Comparison of ENCODE assay signal across 16 mouse cellular contexts in genomic region chr15:101320010-101320617, GRCm38 (mm10). TPM values are rescaled to one million over a fixed set of nuclear protein-coding genes. Genes with fewer than 3 reads are reported as not detected.
DNase-seq lines count a peak whose midpoint lies in the region; ATAC-seq and TF ChIP-seq lines count a peak whose summit lies in the region.
"Had no signal": no experiment of that assay in that cellular context is flagged by ENCODE, and none has a peak within 500 bp of the region (broad histone marks: within the 10 kb centered on the region; RNA-seq: fewer than 3 reads in every experiment).

No protein-coding gene starts in this region.

- H3K27ac ChIP-seq in heart, embryonic 10.5 days, result peak overlapping the region; percentile 75
- H3K27ac ChIP-seq in liver, adult 2 months (replicated peaks; ENCODE audit: insufficient read depth, low read depth, low read length), result peak overlapping the region; percentile 58
- no peak overlapping the region for H3K27ac ChIP-seq in liver, embryonic 11.5 days (ENCODE audit: low read depth, low read length)
- H3K27ac ChIP-seq in CH12.LX (ENCODE audit: insufficient read depth, low read depth), result peak overlapping the region; percentile 59
- H3K27ac ChIP-seq in heart, embryonic 16.5 days (ENCODE audit: low read length), result peak overlapping the region; percentile 74
- H3K27ac ChIP-seq: hindbrain, embryonic 13.5 days had no signal

- in situ Hi-C loops in CH12.LX (cut with MboI; ENCODE audit: low pct_ligation_motif_present, low pct_unique_long_range_greater_than_20kb, low sequenced_read_pairs), result loop anchor here (5.0 kb wide), 1 partner anchor 752 kb away; the partner anchor contains the start of gene Eif4b

- H3K79me2 ChIP-seq in liver, adult 2 months (ENCODE audit: control insufficient read depth, insufficient read depth, low read length), result no peaks in the 10 kb centered on the region
- no peaks in the 10 kb centered on the region for H3K79me2 ChIP-seq in CH12.LX (replicated peaks; ENCODE audit: control insufficient read depth, extremely low read depth, insufficient read depth, poor library complexity, severe bottlenecking)

- no peak for TF ChIP-seq CTCF in liver, adult 2 months (IDR thresholded peaks at IDR 0.05; ENCODE audit: low read depth, low read length)
- no peak for TF ChIP-seq CTCF in CH12.LX (conservative IDR thresholded peaks at IDR 0.05 in 1 of 2, IDR thresholded peaks at IDR 0.05 in 1 of 2; ENCODE audit: low read depth in 2 of 2, low read length in 2 of 2)

- no peaks in the 10 kb centered on the region for H3K36me3 ChIP-seq in heart, embryonic 10.5 days
- no peaks in the 10 kb centered on the region for H3K36me3 ChIP-seq in liver, adult 2 months (ENCODE audit: control insufficient read depth, insufficient read depth, low read length)
- H3K36me3 ChIP-seq in liver, embryonic 11.5 days (ENCODE audit: control insufficient read depth, insufficient read depth, low read length), result no peaks in the 10 kb centered on the region
- no peaks in the 10 kb centered on the region for H3K36me3 ChIP-seq in CH12.LX (replicated peaks in 1 of 2; ENCODE audit: control insufficient read depth in 1 of 2, insufficient read depth in 1 of 2, low read length in 1 of 2)
- no peaks in the 10 kb centered on the region for H3K36me3 ChIP-seq in heart, embryonic 16.5 days (ENCODE audit: control insufficient read depth, insufficient read depth)
- H3K36me3 ChIP-seq: hindbrain, embryonic 13.5 days; limb, embryonic 10.5 days had no signal

- intact Hi-C loops in heart, postnatal 25 days (cut with DNase I), result no loop called here

- no peak for ATAC-seq in liver, embryonic 11.5 days (replicated peaks; ENCODE audit: low FRiP score)
- ATAC-seq in heart, embryonic 16.5 days (replicated peaks; ENCODE audit: extremely low read depth, insufficient read depth, low FRiP score), result no peak
- ATAC-seq: activated CD4-positive, CD25-positive, alpha-beta regulatory T cell, adult 4 months; midbrain, embryonic 16.5 days had no signal

- no peak overlapping the region for H3K9ac ChIP-seq in liver, adult 2 months (ENCODE audit: low read depth, low read length)
- no peak overlapping the region for H3K9ac ChIP-seq in liver, embryonic 11.5 days (ENCODE audit: low read depth, low read length)
- H3K9ac ChIP-seq in CH12.LX (ENCODE audit: insufficient read depth, low read depth), result no peak overlapping the region
- no peak overlapping the region for H3K9ac ChIP-seq in heart, embryonic 16.5 days (ENCODE audit: low read length)
- H3K9ac ChIP-seq: hindbrain, embryonic 13.5 days had no signal

- DNase-seq in heart, embryonic 10.5 days (ENCODE audit: low spot score), result no peak
- no peak for DNase-seq in heart, postnatal 25 days (ENCODE audit: low spot score)
- DNase-seq in liver, adult 2 months (ENCODE audit: extremely low read depth, low read depth, low spot score), result no peak
- DNase-seq in liver, embryonic 11.5 days (ENCODE audit: low spot score), result no peak
- DNase-seq in CH12.LX (ENCODE audit: extremely low read depth), result no peak
- no peak for DNase-seq in neural tube, embryonic 10.5 days (ENCODE audit: extremely low spot score, low spot score)
- DNase-seq in embryo, embryonic 9.5 days (ENCODE audit: extremely low spot score), result no peak
- DNase-seq: cerebellum, adult 9-10 months; layer of hippocampus, postnatal 36 days had no signal

- no peak for TF ChIP-seq EP300 in CH12.LX (IDR thresholded peaks at IDR 0.05; ENCODE audit: low read length)

- H3K4me2 ChIP-seq in liver, embryonic 11.5 days, result no peak overlapping the region
- no peak overlapping the region for H3K4me2 ChIP-seq in CH12.LX (ENCODE audit: insufficient read depth, low read depth, poor library complexity, severe bottlenecking)
- no peak overlapping the region for H3K4me2 ChIP-seq in heart, embryonic 16.5 days (ENCODE audit: low read depth, low read length)
- H3K4me2 ChIP-seq: hindbrain, embryonic 13.5 days had no signal

- TF ChIP-seq POLR2A in liver, adult 2 months (IDR thresholded peaks at IDR 0.05; ENCODE audit: extremely low read depth, insufficient read depth, low read length), result no peak
- TF ChIP-seq POLR2A in CH12.LX (IDR thresholded peaks at IDR 0.05; ENCODE audit: low read depth, low read length), result no peak

- H3K4me3 ChIP-seq in heart, embryonic 10.5 days, result no peak overlapping the region
- no peak overlapping the region for H3K4me3 ChIP-seq in liver, adult 2 months (ENCODE audit: insufficient read depth, low read depth, low read length)
- no peak overlapping the region for H3K4me3 ChIP-seq in liver, embryonic 11.5 days (ENCODE audit: low read depth, low read length)
- no peak overlapping the region for H3K4me3 ChIP-seq in CH12.LX (replicated peaks in 1 of 3; ENCODE audit: low read depth in 2 of 3, low read length in 2 of 3, poor library complexity in 1 of 3)
- H3K4me3 ChIP-seq in heart, embryonic 16.5 days (ENCODE audit: low read length), result no peak overlapping the region
- H3K4me3 ChIP-seq: hindbrain, embryonic 13.5 days; limb, embryonic 10.5 days had no signal

- H3K9me3 ChIP-seq in heart, embryonic 10.5 days, result no peaks in the 10 kb centered on the region
- H3K9me3 ChIP-seq in liver, embryonic 11.5 days (ENCODE audit: control insufficient read depth, low read length), result no peaks in the 10 kb centered on the region
- H3K9me3 ChIP-seq in CH12.LX (replicated peaks; ENCODE audit: low read length), result peaks cover 6% of the 10 kb centered on the region
- H3K9me3 ChIP-seq in heart, embryonic 16.5 days (replicated peaks; ENCODE audit: control insufficient read depth, low read length), result peaks cover 2% of the 10 kb centered on the region; the same call in 1 of the 2 replicates
- H3K9me3 ChIP-seq: hindbrain, embryonic 13.5 days; limb, embryonic 10.5 days had no signal

- dilution Hi-C loops in CH12.LX (cut with MboI; ENCODE audit: extremely low pct_ligation_motif_present, extremely low pct_unique_long_range_greater_than_20kb, low sequenced_read_pairs), result no loop called here

- no peaks in the 10 kb centered on the region for H3K27me3 ChIP-seq in heart, embryonic 10.5 days (ENCODE audit: insufficient read depth, poor library complexity, severe bottlenecking)
- H3K27me3 ChIP-seq in liver, adult 2 months (ENCODE audit: control insufficient read depth, insufficient read depth, low read length), result no peaks in the 10 kb centered on the region
- 0 out of 2 replicates have a peak, but pooled peaks cover 3% of the 10 kb centered on the region for H3K27me3 ChIP-seq in liver, embryonic 11.5 days (replicated peaks; ENCODE audit: control insufficient read depth, insufficient read depth, low read length)
- no peaks in the 10 kb centered on the region for H3K27me3 ChIP-seq in CH12.LX (replicated peaks)
- no peaks in the 10 kb centered on the region for H3K27me3 ChIP-seq in heart, embryonic 16.5 days (ENCODE audit: control insufficient read depth, insufficient read depth, low read length)

- no peak for TF ChIP-seq RAD21 in CH12.LX (IDR thresholded peaks at IDR 0.05; ENCODE audit: low read depth, low read length)

- H3K4me1 ChIP-seq in heart, embryonic 10.5 days, result peaks cover 46% of the 10 kb centered on the region
- H3K4me1 ChIP-seq in liver, adult 2 months (ENCODE audit: control insufficient read depth, insufficient read depth, low read length), result no peaks in the 10 kb centered on the region
- H3K4me1 ChIP-seq in liver, embryonic 11.5 days (replicated peaks; ENCODE audit: control insufficient read depth, insufficient read depth, low read length), result peaks cover 21% of the 10 kb centered on the region
- H3K4me1 ChIP-seq in CH12.LX (ENCODE audit: control insufficient read depth in 1 of 2, insufficient read depth in 2 of 2), result peaks cover 25 to 59% of the 10 kb centered on the region in 2 experiments
- H3K4me1 ChIP-seq in heart, embryonic 16.5 days (ENCODE audit: control insufficient read depth, insufficient read depth, low read length), result peaks cover 28% of the 10 kb centered on the region

- WGBS in heart, embryonic 10.5 days, result 55% methylated on average over 6 of the region's 6 CpGs
- 82% methylated on average over 6 of the region's 6 CpGs for WGBS in liver, adult 2 months
- WGBS in liver, embryonic 11.5 days, result 51% methylated on average over 6 of the region's 6 CpGs
- WGBS in heart, embryonic 16.5 days, result 60% methylated on average over 6 of the region's 6 CpGs

TF ChIP-seq in CH12.LX, 34 proteins besides CTCF, POLR2A, EP300 and RAD21 (continues in another document):
- TF ChIP-seq ELF1 (IDR thresholded peaks at IDR 0.05; ENCODE audit: low read depth, low read length) (no peak), MAFK (IDR thresholded peaks at IDR 0.05; ENCODE audit: insufficient replicate concordance, low read length) (no peak)

RNA-seq across cellular contexts. Expression of gene 6030408B16Rik, which starts 27.1 kb away (rescaled TPM):
- 0.49 and 1.8 TPM in 2 replicates for polyA plus RNA-seq in heart, embryonic 10.5 days (2016; fragmentation: Nextera tagmentation; extraction: Ambion mirVana)
- total RNA-seq in heart, postnatal 25 days (2021), result 1 to 10 TPM; 1.3 to 1.5 TPM
- not detected in 2 replicates for total RNA-seq in liver, adult 2 months (2014; rRNA removed)
- 0.10 TPM in 1 of 2 replicates, not detected in the other for polyA plus RNA-seq in liver, adult 2 months (2012; rRNA removed)
- polyA plus RNA-seq in liver, embryonic 11.5 days (2014; fragmentation: Nextera tagmentation; extraction: Ambion mirVana), result 0.58 and 0.94 TPM in 2 replicates
- total RNA-seq in CH12.LX (2012; rRNA removed) (0.13 TPM in 1 of 2 replicates, not detected in the other), CH12.LX (2014; rRNA removed) (0.17 and 0.20 TPM in 2 replicates)
- not detected in 2 replicates for polyA plus RNA-seq in CH12.LX (2012; ENCODE audit: insufficient read length, low read depth)
- polyA plus RNA-seq in heart, embryonic 16.5 days (2015; fragmentation: Nextera tagmentation; extraction: Ambion mirVana), result 2.8 and 7.1 TPM in 2 replicates

RNA-seq across cellular contexts. Expression of gene Atg101, which starts 36.0 kb away (rescaled TPM):
- polyA plus RNA-seq in heart, embryonic 10.5 days (2016; fragmentation: Nextera tagmentation; extraction: Ambion mirVana), result 59.5 and 77.0 TPM in 2 replicates
- total RNA-seq in heart, postnatal 25 days (2021), result 10 to 100 TPM; 21.5 to 25.0 TPM
- 55.3 and 63.2 TPM in 2 replicates for total RNA-seq in liver, adult 2 months (2014; rRNA removed)
- 89.3 and 94.5 TPM in 2 replicates for polyA plus RNA-seq in liver, adult 2 months (2012; rRNA removed)
- polyA plus RNA-seq in liver, embryonic 11.5 days (2014; fragmentation: Nextera tagmentation; extraction: Ambion mirVana), result 52.6 and 54.9 TPM in 2 replicates
- total RNA-seq in CH12.LX (2012; rRNA removed), result 56.9 and 58.8 TPM in 2 replicates
- total RNA-seq in CH12.LX (2014; rRNA removed), result 61.2 and 61.3 TPM in 2 replicates
- 49.1 and 55.9 TPM in 2 replicates for polyA plus RNA-seq in CH12.LX (2012; ENCODE audit: insufficient read length, low read depth)
- polyA plus RNA-seq in heart, embryonic 16.5 days (2015; fragmentation: Nextera tagmentation; extraction: Ambion mirVana), result 64.5 and 68.9 TPM in 2 replicates

RNA-seq across cellular contexts. Expression of gene Krt80, which starts 49.8 kb away (rescaled TPM):
- polyA plus RNA-seq in heart, embryonic 10.5 days (2016; fragmentation: Nextera tagmentation; extraction: Ambion mirVana), result 0.80 and 1.7 TPM in 2 replicates
- 1 to 10 TPM; 2.0 to 2.2 TPM for total RNA-seq in heart, postnatal 25 days (2021)
- 0.07 and 0.09 TPM in 2 replicates for total RNA-seq in liver, adult 2 months (2014; rRNA removed)
- polyA plus RNA-seq in liver, adult 2 months (2012; rRNA removed), result 0.15 and 0.46 TPM in 2 replicates
- polyA plus RNA-seq in liver, embryonic 11.5 days (2014; fragmentation: Nextera tagmentation; extraction: Ambion mirVana), result 0.23 TPM in 1 of 2 replicates, not detected in the other
- total RNA-seq in CH12.LX (2012; rRNA removed) (not detected in 2 replicates), CH12.LX (2014; rRNA removed) (not detected in 2 replicates)
- 0.20 TPM in 1 of 2 replicates, not detected in the other for polyA plus RNA-seq in CH12.LX (2012; ENCODE audit: insufficient read length, low read depth)
- polyA plus RNA-seq in heart, embryonic 16.5 days (2015; fragmentation: Nextera tagmentation; extraction: Ambion mirVana), result 8.7 and 9.0 TPM in 2 replicates
- polyA plus RNA-seq: activated CD4-positive, CD25-positive, alpha-beta regulatory T cell, adult 4 months; embryonic facial prominence, embryonic 11.5 days; forebrain, embryonic 11.5 days had no signal
